Comparison of ENCODE assay signal across 8 mouse cellular contexts in the genomic region with DNA sequence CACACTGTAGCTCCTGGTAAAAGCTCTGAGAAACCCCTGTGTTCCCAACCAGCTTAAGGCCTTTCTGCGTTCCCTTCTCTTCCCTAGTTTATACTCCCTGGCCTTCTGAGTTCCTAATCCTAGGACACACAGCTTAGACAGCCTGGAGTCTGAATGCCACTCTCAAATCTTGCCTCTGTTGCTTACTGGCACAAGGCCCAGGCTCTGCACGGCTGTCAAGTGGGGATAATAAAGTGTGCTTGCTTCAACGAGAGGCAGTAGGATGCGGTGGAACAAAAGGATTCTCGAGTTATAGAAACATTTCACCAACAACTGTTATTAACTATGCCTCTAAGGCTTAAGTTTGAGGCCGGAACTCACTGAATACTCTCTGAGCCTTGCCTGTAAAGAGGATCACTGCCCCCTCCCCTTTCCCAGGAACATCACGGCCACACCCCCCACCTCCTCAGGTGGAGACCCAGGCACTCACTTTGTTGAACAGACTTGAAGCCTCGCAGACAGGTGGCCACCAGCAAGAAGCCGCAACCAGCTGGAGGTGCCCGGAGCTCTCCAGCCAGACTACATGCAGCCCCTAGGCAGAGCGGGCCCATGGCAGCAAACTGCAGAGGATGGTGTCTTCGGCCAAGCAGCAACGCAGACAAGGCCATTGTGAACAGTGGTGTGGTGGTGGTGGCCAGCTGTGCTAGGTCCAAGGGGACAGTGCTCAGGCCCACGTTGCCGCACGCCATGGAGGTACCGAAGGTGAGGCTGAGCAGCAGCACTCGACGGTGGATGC. TPM values are rescaled to one million over a fixed set of nuclear protein-coding genes. Genes with fewer than 3 reads are reported as not detected.
A peak's percentile ranks its signal among the peaks of the same experiment; 100 is the strongest.
DNase-seq lines count a peak whose midpoint lies in the region; ATAC-seq and TF ChIP-seq lines count a peak whose summit lies in the region.

No protein-coding gene starts in this region.

- peak overlapping the region; percentile 89 for H3K4me3 ChIP-seq in gastrocnemius, adult 2 months
- H3K4me3 ChIP-seq in G1E (ENCODE audit: low read depth, low read length): 0 out of 2 replicates have a peak overlapping the region, but pooled peaks have one; percentile 11
- peak overlapping the region; percentile 53 for H3K4me3 ChIP-seq in embryonic facial prominence, embryonic 12.5 days
- H3K4me3 ChIP-seq in hindbrain, postnatal 0 days (ENCODE audit: low read length): peak overlapping the region; percentile 67

- no peaks in the 10 kb centered on the region for H3K36me3 ChIP-seq in G1E (replicated peaks)
- no peaks in the 10 kb centered on the region for H3K36me3 ChIP-seq in embryonic facial prominence, embryonic 12.5 days
- H3K36me3 ChIP-seq in hindbrain, postnatal 0 days (ENCODE audit: insufficient read depth, low read length): peaks cover under 1% of the 10 kb centered on the region; the same call in 1 of the 2 replicates

- peak overlapping the region; percentile 51 for H3K9ac ChIP-seq in embryonic facial prominence, embryonic 12.5 days
- peak overlapping the region; percentile 77 for H3K9ac ChIP-seq in hindbrain, postnatal 0 days (replicated peaks; ENCODE audit: low read length)

- H3K27me3 ChIP-seq in G1E (ENCODE audit: insufficient read depth, low read length): peaks cover 26% of the 10 kb centered on the region; the same call in 1 of the 2 replicates
- peaks cover 21% of the 10 kb centered on the region for H3K27me3 ChIP-seq in embryonic facial prominence, embryonic 12.5 days
- no peaks in the 10 kb centered on the region for H3K27me3 ChIP-seq in hindbrain, postnatal 0 days (ENCODE audit: insufficient read depth, low read length)

- ATAC-seq in G1E (ENCODE audit: extremely low read depth, insufficient number of reproducible peaks, low FRiP score, poor library complexity, severe bottlenecking): no peak
- no peak for ATAC-seq in embryonic facial prominence, embryonic 12.5 days (ENCODE audit: insufficient number of reproducible peaks, insufficient read depth, low FRiP score, low TSS enrichment)
- ATAC-seq in hindbrain, postnatal 0 days: peak; percentile 22

- H3K4me1 ChIP-seq in G1E (ENCODE audit: insufficient read depth, low read depth, low read length): peaks cover 3% of the 10 kb centered on the region; the same call in 1 of the 2 replicates
- peaks cover 24% of the 10 kb centered on the region for H3K4me1 ChIP-seq in embryonic facial prominence, embryonic 12.5 days
- H3K4me1 ChIP-seq in hindbrain, postnatal 0 days (ENCODE audit: insufficient read depth, low read length): peaks cover 28% of the 10 kb centered on the region

- peak overlapping the region; percentile 92 for H3K4me2 ChIP-seq in embryonic facial prominence, embryonic 12.5 days (replicated peaks)
- peak overlapping the region; percentile 93 for H3K4me2 ChIP-seq in hindbrain, postnatal 0 days (ENCODE audit: low read depth, low read length)

- WGBS in embryonic facial prominence, embryonic 12.5 days: 24% methylated on average over 19 of the region's 19 CpGs
- WGBS in hindbrain, postnatal 0 days: 8% methylated on average over 19 of the region's 19 CpGs

- H3K9me3 ChIP-seq in G1E (replicated peaks): peaks cover 9% of the 10 kb centered on the region
- no peaks in the 10 kb centered on the region for H3K9me3 ChIP-seq in embryonic facial prominence, embryonic 12.5 days
- no peaks in the 10 kb centered on the region for H3K9me3 ChIP-seq in hindbrain, postnatal 0 days (ENCODE audit: low read length)

- no peak for TF ChIP-seq CTCF in gastrocnemius, adult 2 months (IDR thresholded peaks at IDR 0.05)
- TF ChIP-seq CTCF in G1E (IDR thresholded peaks at IDR 0.05; ENCODE audit: low read depth, low read length): no peak
- no peak for TF ChIP-seq CTCF in hindbrain, postnatal 0 days (IDR thresholded peaks at IDR 0.05; ENCODE audit: low read depth)

- intact Hi-C loops in gastrocnemius, adult 2 months (cut with DNase I): loop anchor here (2.0 to 10.0 kb wide), 2 partner anchors 17 to 107 kb away; a partner anchor contains a TSS

- peak overlapping the region; percentile 92 for H3K27ac ChIP-seq in gastrocnemius, adult 2 months
- H3K27ac ChIP-seq in embryonic facial prominence, embryonic 12.5 days: 0 out of 2 replicates have a peak overlapping the region, but pooled peaks have one; percentile 23
- H3K27ac ChIP-seq in hindbrain, postnatal 0 days: peak overlapping the region; percentile 93

- DNase-seq in gastrocnemius, adult 2 months: peak; percentile 67
- no peak for DNase-seq in gastrocnemius, postnatal 10 days
- DNase-seq in G1E (ENCODE audit: low spot score): no peak
- DNase-seq in hindbrain, postnatal 0 days (ENCODE audit: low spot score): peak; percentile 71
- DNase-seq in lung, postnatal 14 days: peak; percentile 30
- DNase-seq in B cell, adult 2 months: no peak
- DNase-seq in thymus, adult 18-20 months: no peak

RNA-seq across cellular contexts. Expression of a gene that starts 2.2 kb away (rescaled TPM):
- total RNA-seq in gastrocnemius, adult 2 months (2021): 10 to 100 TPM; 18.4 to 19.6 TPM
- 10 to 100 TPM; 15.8 to 19.4 TPM for total RNA-seq in gastrocnemius, postnatal 10 days (2021)
- total RNA-seq in G1E (2014; fragmentation: Nextera tagmentation) (not detected in 2 replicates), G1E (2017) (0.05 TPM in 1 of 2 replicates, not detected in the other)
- not detected in 2 replicates for polyA plus RNA-seq in G1E (2012)
- polyA plus RNA-seq in embryonic facial prominence, embryonic 12.5 days (2016; fragmentation: Nextera tagmentation; extraction: Ambion mirVana): 5.1 and 5.2 TPM in 2 replicates
- 48.6 and 52.4 TPM in 2 replicates for total RNA-seq in hindbrain, postnatal 0 days (2014; rRNA removed)
- 23.5 and 25.8 TPM in 2 replicates for polyA plus RNA-seq in hindbrain, postnatal 0 days (2015; fragmentation: Nextera tagmentation; extraction: Ambion mirVana)

RNA-seq across cellular contexts. Expression of a gene that starts 17.2 kb away (rescaled TPM):
- 10 to 100 TPM in 1 of 2 experiments, 1 to 10 TPM in 1; 8.8 to 14.7 TPM for total RNA-seq in gastrocnemius, adult 2 months (2021)
- total RNA-seq in gastrocnemius, postnatal 10 days (2021): 1 to 10 TPM; 2.1 to 2.8 TPM
- not detected in 2 replicates for total RNA-seq in G1E (2014; fragmentation: Nextera tagmentation)
- total RNA-seq in G1E (2017): 0.11 and 0.12 TPM in 2 replicates
- not detected in 2 replicates for polyA plus RNA-seq in G1E (2012)
- polyA plus RNA-seq in embryonic facial prominence, embryonic 12.5 days (2016; fragmentation: Nextera tagmentation; extraction: Ambion mirVana): 12.7 and 14.7 TPM in 2 replicates
- total RNA-seq in hindbrain, postnatal 0 days (2014; rRNA removed): 14.4 and 16.9 TPM in 2 replicates
- 15.4 and 16.3 TPM in 2 replicates for polyA plus RNA-seq in hindbrain, postnatal 0 days (2015; fragmentation: Nextera tagmentation; extraction: Ambion mirVana)

RNA-seq across cellular contexts. Expression of a gene that starts 17.4 kb away (rescaled TPM):
- under 1 TPM; 0.10 to 0.31 TPM for total RNA-seq in gastrocnemius, adult 2 months (2021)
- total RNA-seq in gastrocnemius, postnatal 10 days (2021): under 1 TPM in 1 of 2 experiments, not detected in 1; 0.23 TPM
- total RNA-seq in G1E (2014; fragmentation: Nextera tagmentation) (not detected in 2 replicates), G1E (2017) (0.05 TPM in 1 of 2 replicates, not detected in the other)
- polyA plus RNA-seq in G1E (2012): not detected in 2 replicates
- 0.14 and 0.33 TPM in 2 replicates for polyA plus RNA-seq in embryonic facial prominence, embryonic 12.5 days (2016; fragmentation: Nextera tagmentation; extraction: Ambion mirVana)
- 0.21 and 0.90 TPM in 2 replicates for total RNA-seq in hindbrain, postnatal 0 days (2014; rRNA removed)
- polyA plus RNA-seq in hindbrain, postnatal 0 days (2015; fragmentation: Nextera tagmentation; extraction: Ambion mirVana): 0.41 and 0.42 TPM in 2 replicates

RNA-seq across cellular contexts. Expression of a gene that starts 19.7 kb away (rescaled TPM):
- 10 to 100 TPM; 11.9 to 18.2 TPM for total RNA-seq in gastrocnemius, adult 2 months (2021)
- 10 to 100 TPM; 17.4 to 22.2 TPM for total RNA-seq in gastrocnemius, postnatal 10 days (2021)
- 5.4 and 7.1 TPM in 2 replicates for total RNA-seq in G1E (2014; fragmentation: Nextera tagmentation)
- 9.2 and 10.3 TPM in 2 replicates for total RNA-seq in G1E (2017)
- 0.22 and 0.36 TPM in 2 replicates for polyA plus RNA-seq in G1E (2012)
- polyA plus RNA-seq in embryonic facial prominence, embryonic 12.5 days (2016; fragmentation: Nextera tagmentation; extraction: Ambion mirVana): 34.6 and 36.1 TPM in 2 replicates
- total RNA-seq in hindbrain, postnatal 0 days (2014; rRNA removed): 35.8 and 39.4 TPM in 2 replicates
- polyA plus RNA-seq in hindbrain, postnatal 0 days (2015; fragmentation: Nextera tagmentation; extraction: Ambion mirVana): 29.3 and 30.8 TPM in 2 replicates

RNA-seq across cellular contexts. Expression of a gene that starts 48.6 kb away (rescaled TPM):
- 1 to 10 TPM in 1 of 2 experiments, under 1 TPM in 1; 0.71 to 1.3 TPM for total RNA-seq in gastrocnemius, adult 2 months (2021)
- under 1 TPM; 0.49 to 0.88 TPM for total RNA-seq in gastrocnemius, postnatal 10 days (2021)
- not detected in 2 replicates for total RNA-seq in G1E (2014; fragmentation: Nextera tagmentation)
- total RNA-seq in G1E (2017): 0.12 and 0.22 TPM in 2 replicates
- polyA plus RNA-seq in G1E (2012): not detected in 2 replicates
- 2.1 TPM in 2 replicates for polyA plus RNA-seq in embryonic facial prominence, embryonic 12.5 days (2016; fragmentation: Nextera tagmentation; extraction: Ambion mirVana)
- 78.3 and 87.5 TPM in 2 replicates for total RNA-seq in hindbrain, postnatal 0 days (2014; rRNA removed)
- polyA plus RNA-seq in hindbrain, postnatal 0 days (2015; fragmentation: Nextera tagmentation; extraction: Ambion mirVana): 33.8 and 39.7 TPM in 2 replicates

Comparison
In these comparisons a context has a peak if more than half of its experiments do, and no peak if none do; other contexts are left out.
1. DNase-seq: peak in gastrocnemius, adult 2 months (single experiment), hindbrain, postnatal 0 days (single experiment) and lung, postnatal 14 days (single experiment); none in gastrocnemius, postnatal 10 days (single experiment), G1E (single experiment), B cell, adult 2 months (0 of 2) and thymus, adult 18-20 months (0 of 2).
2. H3K27ac ChIP-seq: peak in every context shown above with its lines; median percentile 93 in hindbrain, postnatal 0 days; 92 in gastrocnemius, adult 2 months; 23 in embryonic facial prominence, embryonic 12.5 days.
3. H3K4me3 ChIP-seq: peak in every context shown above with its lines; median percentile 89 in gastrocnemius, adult 2 months; 67 in hindbrain, postnatal 0 days; 53 in embryonic facial prominence, embryonic 12.5 days; 11 in G1E.
4. RNA of a gene that starts 2.2 kb away (total RNA-seq): 48.6 to 52.4 TPM in hindbrain, postnatal 0 days, 18.4 to 19.6 TPM in gastrocnemius, adult 2 months and 15.8 to 19.4 TPM in gastrocnemius, postnatal 10 days; 0.05 TPM in G1E; every median in the first group is over 10 times any median in the second.